Mouse (Mus musculus) heart, postnatal 4 days (tissue): ENCODE results near the gene Fam129c. TPM values are rescaled to one million over a fixed set of nuclear protein-coding genes. Genes with fewer than 3 reads are reported as not detected.

Experiments
- DNase-seq: peaks from one replicate; pipeline ENCODE4 v3.0.0; 2021
- total RNA-seq, 2 experiments: library from RNA; stranded (reverse); gene quantifications; 2 replicates each; pipeline ENCODE4 v1.2.3; 2021

Gene Fam129c
- total RNA-seq, 2 experiments from 2014 or later: 1.3 to 2.3 TPM

GRCm38 (mm10) chr8:71575020-71575419, 22.4 kb upstream of the Fam129c start:
- DNase-seq: no peak

- DNase-seq: no peak
Measured at GRCm38 (mm10) chr8:71577856-71578387, 19.5 kb upstream of the Fam129c start.

GRCm38 (mm10) chr8:71579009-71579408, 18.4 kb upstream of the Fam129c start:
- no peak for DNase-seq

- DNase-seq: peak; percentile 62
Measured at GRCm38 (mm10) chr8:71579476-71579875, 18.0 kb upstream of the Fam129c start.

GRCm38 (mm10) chr8:71580201-71580600, 17.2 kb upstream of the Fam129c start:
- DNase-seq: no peak

GRCm38 (mm10) chr8:71586891-71587290, 10.6 kb upstream of the Fam129c start:
- peak; percentile 67 for DNase-seq

GRCm38 (mm10) chr8:71588762-71589161, 8.7 kb upstream of the Fam129c start:
- DNase-seq: no peak

GRCm38 (mm10) chr8:71591017-71591416, 6.4 kb upstream of the Fam129c start:
- DNase-seq: no peak

GRCm38 (mm10) chr8:71591471-71592373, 5.7 kb upstream of the Fam129c start, which contains the start of gene Pgls:
Pgls (plus strand) TSS chr8:71592176.
- peak; percentile 95 for DNase-seq

GRCm38 (mm10) chr8:71592374-71593170, 4.9 kb upstream of the Fam129c start:
- peak; percentile 77 for DNase-seq

- no peak for DNase-seq
Measured at GRCm38 (mm10) chr8:71593556-71594323, 3.7 kb upstream of the Fam129c start.

GRCm38 (mm10) chr8:71594324-71594722, 3.1 kb upstream of the Fam129c start:
- no peak for DNase-seq

GRCm38 (mm10) chr8:71595862-71596261, 1.6 kb upstream of the Fam129c start:
- DNase-seq: peak; percentile 95

GRCm38 (mm10) chr8:71596384-71596783, 1.1 kb upstream of the Fam129c start:
- no peak for DNase-seq

GRCm38 (mm10) chr8:71596798-71597197, 650 bp upstream of the Fam129c start:
- no peak for DNase-seq

- no peak for DNase-seq
Measured at GRCm38 (mm10) chr8:71598375-71598774, 927 bp downstream of the Fam129c start.

- no peak for DNase-seq
Measured at GRCm38 (mm10) chr8:71598841-71599240, 1.4 kb downstream of the Fam129c start.

GRCm38 (mm10) chr8:71601939-71602665, 4.7 kb downstream of the Fam129c start:
- DNase-seq: no peak

- peak; percentile 73 for DNase-seq
Measured at GRCm38 (mm10) chr8:71602666-71603334, 5.4 kb downstream of the Fam129c start.

GRCm38 (mm10) chr8:71604021-71604420, 6.6 kb downstream of the Fam129c start:
- DNase-seq: no peak
